Comparison of ENCODE assay signal across 8 mouse cellular contexts in the genomic region with DNA sequence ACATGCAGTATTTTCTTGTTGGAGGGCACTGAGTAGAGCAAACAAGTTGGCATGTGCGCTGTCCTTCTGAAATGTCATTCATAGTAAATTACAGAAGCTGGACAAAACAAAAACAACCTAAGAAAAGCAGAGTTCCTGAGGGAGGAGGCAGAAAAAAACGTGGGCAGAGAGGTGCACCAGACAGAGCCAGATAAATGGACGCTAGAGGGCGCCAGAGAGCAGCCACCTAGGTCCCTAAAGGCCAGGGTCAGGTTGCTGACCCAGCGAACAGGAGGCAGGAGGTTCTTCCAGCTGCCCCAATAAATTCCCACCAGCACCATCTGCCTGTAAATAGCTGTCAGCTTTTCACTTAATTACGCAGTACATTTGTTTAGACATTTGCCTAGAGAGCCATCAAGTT.
A peak's percentile ranks its signal among the peaks of the same experiment; 100 is the strongest.
DNase-seq lines count a peak whose midpoint lies in the region; ATAC-seq and TF ChIP-seq lines count a peak whose summit lies in the region.

No protein-coding gene starts in this region.

- H3K9me3 ChIP-seq in forebrain, embryonic 10.5 days, result 0 out of 2 replicates have a peak, but pooled peaks cover 2% of the 10 kb centered on the region
- no peaks in the 10 kb centered on the region for H3K9me3 ChIP-seq in forebrain, embryonic 12.5 days
- H3K9me3 ChIP-seq in limb, embryonic 11.5 days (ENCODE audit: control insufficient read depth, low read length), result no peaks in the 10 kb centered on the region

- no peak for TF ChIP-seq POLR2A in cortical plate, adult 2 months (IDR thresholded peaks at IDR 0.05; ENCODE audit: extremely low read depth, insufficient read depth, low read length)
- TF ChIP-seq POLR2A in testis, adult 2 months (IDR thresholded peaks at IDR 0.05; ENCODE audit: control insufficient read depth, low read depth, low read length), result no peak

- no peak; the same call in 1 of the 2 replicates for ATAC-seq in forebrain, embryonic 12.5 days (ENCODE audit: low FRiP score)
- ATAC-seq in limb, embryonic 11.5 days (ENCODE audit: insufficient number of reproducible peaks, low FRiP score, low TSS enrichment, low read depth), result no peak

- no peak overlapping the region for H3K9ac ChIP-seq in forebrain, embryonic 12.5 days
- no peak overlapping the region for H3K9ac ChIP-seq in limb, embryonic 11.5 days (ENCODE audit: low read length)

- WGBS in forebrain, embryonic 10.5 days, result 26% methylated on average over 6 of the region's 6 CpGs
- WGBS in forebrain, embryonic 12.5 days, result 30% methylated on average over 6 of the region's 6 CpGs
- WGBS in limb, embryonic 11.5 days, result 19% methylated on average over 6 of the region's 6 CpGs

- intact Hi-C loops in left cerebral cortex, adult 2 months (cut with DNase I), result no loop called here
- intact Hi-C loops in left cerebral cortex, postnatal 36 days (cut with DNase I), result no loop called here

- no peak overlapping the region for H3K4me3 ChIP-seq in forebrain, embryonic 10.5 days
- H3K4me3 ChIP-seq in forebrain, embryonic 12.5 days (replicated peaks), result no peak overlapping the region
- no peak overlapping the region for H3K4me3 ChIP-seq in left cerebral cortex, adult 2 months
- no peak overlapping the region for H3K4me3 ChIP-seq in cortical plate, adult 2 months (ENCODE audit: insufficient read depth, low read length)
- no peak overlapping the region for H3K4me3 ChIP-seq in limb, embryonic 11.5 days (ENCODE audit: low read depth, low read length)
- no peak overlapping the region for H3K4me3 ChIP-seq in testis, adult 2 months (ENCODE audit: control insufficient read depth, low read depth, low read length)

- H3K36me3 ChIP-seq in forebrain, embryonic 10.5 days (replicated peaks), result no peaks in the 10 kb centered on the region
- H3K36me3 ChIP-seq in forebrain, embryonic 12.5 days (replicated peaks), result no peaks in the 10 kb centered on the region
- H3K36me3 ChIP-seq in limb, embryonic 11.5 days (ENCODE audit: control insufficient read depth, insufficient read depth, low read length), result no peaks in the 10 kb centered on the region
- no peaks in the 10 kb centered on the region for H3K36me3 ChIP-seq in testis, adult 2 months (ENCODE audit: control insufficient read depth, insufficient read depth, low read length)

- H3K27me3 ChIP-seq in forebrain, embryonic 10.5 days (ENCODE audit: poor library complexity, severe bottlenecking), result no peaks in the 10 kb centered on the region
- H3K27me3 ChIP-seq in forebrain, embryonic 12.5 days, result no peaks in the 10 kb centered on the region
- H3K27me3 ChIP-seq in limb, embryonic 11.5 days (ENCODE audit: control insufficient read depth, insufficient read depth, low read length), result no peaks in the 10 kb centered on the region
- no peaks in the 10 kb centered on the region for H3K27me3 ChIP-seq in testis, adult 2 months (ENCODE audit: control insufficient read depth, insufficient read depth, low read length)

- peak; percentile 64 for TF ChIP-seq CTCF in left cerebral cortex, adult 2 months (IDR thresholded peaks at IDR 0.05)
- peak; percentile 41 for TF ChIP-seq CTCF in cortical plate, adult 2 months (IDR thresholded peaks at IDR 0.05; ENCODE audit: extremely low read depth, insufficient read depth, low read length)
- TF ChIP-seq CTCF in testis, adult 2 months (IDR thresholded peaks at IDR 0.05; ENCODE audit: control insufficient read depth, insufficient read depth, insufficient replicate concordance, low read depth, low read length), result peak; percentile 94

- H3K4me1 ChIP-seq in forebrain, embryonic 10.5 days, result no peaks in the 10 kb centered on the region
- no peaks in the 10 kb centered on the region for H3K4me1 ChIP-seq in forebrain, embryonic 12.5 days
- H3K4me1 ChIP-seq in cortical plate, adult 2 months (ENCODE audit: control insufficient read depth, insufficient read depth, low read length), result no peaks in the 10 kb centered on the region
- no peaks in the 10 kb centered on the region for H3K4me1 ChIP-seq in limb, embryonic 11.5 days (ENCODE audit: control insufficient read depth, insufficient read depth, low read length)
- no peaks in the 10 kb centered on the region for H3K4me1 ChIP-seq in testis, adult 2 months (ENCODE audit: control insufficient read depth, insufficient read depth, low read length)

- no peak overlapping the region for H3K27ac ChIP-seq in forebrain, embryonic 10.5 days
- no peak overlapping the region for H3K27ac ChIP-seq in forebrain, embryonic 12.5 days
- no peak overlapping the region for H3K27ac ChIP-seq in left cerebral cortex, adult 2 months
- H3K27ac ChIP-seq in cortical plate, adult 2 months (ENCODE audit: insufficient read depth, low read length), result no peak overlapping the region
- no peak overlapping the region for H3K27ac ChIP-seq in limb, embryonic 11.5 days (replicated peaks; ENCODE audit: low read depth, low read length)
- no peak overlapping the region for H3K27ac ChIP-seq in testis, adult 2 months (ENCODE audit: control insufficient read depth, insufficient read depth, low read depth, low read length)

- H3K4me2 ChIP-seq in forebrain, embryonic 12.5 days, result no peak overlapping the region
- H3K4me2 ChIP-seq in limb, embryonic 11.5 days (ENCODE audit: low read depth, severe bottlenecking), result no peak overlapping the region

- DNase-seq in forebrain, embryonic 10.5 days (ENCODE audit: extremely low spot score, low spot score), result peak; percentile 51
- peak; percentile 10 to 20 for DNase-seq in left cerebral cortex, adult 2 months (ENCODE audit: extremely low spot score in 1 of 2, low spot score in 2 of 2)
- DNase-seq in left cerebral cortex, postnatal 36 days (ENCODE audit: low spot score in 2 of 2), result no peak
- peak; percentile 42 for DNase-seq in WW6 (ENCODE audit: low read depth, low spot score)
- peak; percentile 74 for DNase-seq in limb, embryonic 11.5 days (ENCODE audit: low spot score)

Comparison
In these comparisons a context has a peak if more than half of its experiments do, and no peak if none do; other contexts are left out.
1. DNase-seq: peak in forebrain, embryonic 10.5 days (single experiment), left cerebral cortex, adult 2 months (2 of 2), WW6 (single experiment) and limb, embryonic 11.5 days (single experiment); none in left cerebral cortex, postnatal 36 days (0 of 2).
2. CTCF ChIP-seq: peak in every context shown above with its lines; median percentile 94 in testis, adult 2 months; 64 in left cerebral cortex, adult 2 months; 41 in cortical plate, adult 2 months.